Mouse (Mus musculus) frontal cortex, postnatal 25 days (tissue): Measurements from ENCODE around the gene Sertm1.

Experiments
- DNase-seq, 2 experiments: peaks; one replicate each; pipeline ENCODE4 v3.0.0; 2022; ENCODE audit warnings: low spot score in 2 of 2

Sertm1 gene

DNA sequence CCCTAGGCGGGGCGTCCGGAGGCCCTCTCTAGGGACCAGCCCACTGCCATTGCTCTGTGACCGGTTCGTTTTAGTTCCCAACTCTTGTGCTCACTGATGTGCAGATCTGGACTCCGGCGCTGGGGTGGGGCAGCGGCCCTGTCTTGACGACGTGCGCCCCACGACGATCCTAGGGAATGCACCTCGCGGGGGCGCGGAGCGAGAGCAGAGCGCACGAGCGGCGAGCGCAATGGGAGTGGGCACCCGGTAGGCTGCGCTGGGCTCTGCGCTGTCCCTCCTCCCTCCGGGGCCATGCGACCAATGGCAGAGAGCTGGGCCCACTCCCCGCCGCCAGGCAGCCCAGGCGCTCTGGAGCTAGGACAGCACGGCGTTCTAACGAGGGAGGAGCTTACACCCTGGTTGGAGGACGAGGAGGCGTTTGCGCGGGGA lies at the start of gene Sertm1:
TSS of gene Sertm1 (minus strand) at position 245 of the 429 bp plus-strand sequence.
- peak; percentile 36 to 43 for DNase-seq

DNA sequence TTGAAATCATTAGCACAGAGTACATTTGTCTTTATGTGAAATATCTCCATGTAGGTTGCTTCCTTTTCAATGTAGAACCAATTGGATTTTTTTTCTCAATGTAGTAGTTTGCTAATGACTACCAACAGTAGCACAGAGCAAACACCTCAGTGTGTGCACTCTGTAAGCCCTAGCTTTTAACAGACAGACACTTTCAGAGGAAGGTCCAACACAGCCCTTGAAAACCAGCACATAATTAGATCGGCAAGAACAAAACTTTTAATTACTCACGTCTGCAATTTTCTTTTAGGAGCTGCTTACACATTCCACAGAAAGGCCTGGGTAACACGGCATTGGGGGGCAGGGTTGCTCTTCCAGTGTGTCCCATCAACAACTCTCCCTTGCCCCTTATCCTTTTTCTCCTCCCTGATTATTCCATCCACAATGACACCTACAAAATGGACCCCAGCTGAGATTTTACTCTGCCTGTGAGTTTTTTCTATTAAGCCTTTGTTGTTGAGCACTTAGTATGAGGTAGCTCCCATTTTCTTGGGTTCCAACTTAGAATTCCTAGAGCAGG lies 49.3 kb upstream of the Sertm1 start:
- no peak for DNase-seq

- DNase-seq: no peak
These were observed 27.6 kb upstream of the Sertm1 start for GRCm38 (mm10) chr3:54943067-54943810.

- DNase-seq: no peak
These were observed 18.8 kb upstream of the Sertm1 start for GRCm38 (mm10) chr3:54934535-54934934.

DNA sequence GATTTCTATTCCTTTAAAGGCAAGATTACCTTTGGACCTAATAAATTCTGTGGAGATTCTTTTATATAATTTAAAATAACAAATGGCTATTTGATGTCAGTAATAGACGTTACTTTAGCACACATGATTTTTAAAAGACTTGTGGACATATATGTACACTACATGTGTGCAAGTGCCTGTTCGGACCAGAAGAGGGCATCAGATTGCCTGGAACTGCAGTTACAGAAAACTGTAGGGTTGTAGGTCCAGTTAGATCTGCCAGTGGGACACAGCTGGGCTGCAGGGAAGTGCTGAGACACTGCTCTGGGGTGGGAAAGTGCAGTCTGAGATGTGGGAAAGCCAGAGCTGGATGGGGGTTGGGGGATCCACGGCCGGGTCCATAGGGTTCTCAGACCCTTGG lies 16.9 kb upstream of the Sertm1 start:
- no peak for DNase-seq

DNA sequence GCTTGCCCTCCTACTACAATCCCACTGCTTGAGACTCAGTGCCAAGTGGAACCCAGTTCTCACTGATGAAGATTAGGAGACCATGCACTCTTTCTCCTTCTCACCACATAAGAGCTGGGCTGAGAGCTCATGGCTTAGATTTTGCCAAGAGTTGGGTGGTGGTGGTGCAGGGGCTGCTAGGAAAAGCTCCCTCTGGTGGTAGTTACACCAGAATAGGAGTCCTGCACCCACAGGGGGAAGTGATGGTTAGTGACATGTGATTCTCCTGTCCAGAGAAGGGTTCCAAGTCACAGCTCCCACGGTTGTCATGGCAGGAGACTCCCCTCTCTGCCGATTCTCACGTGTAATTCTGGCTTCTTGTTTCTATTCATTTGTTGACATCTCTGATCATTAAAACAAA lies 4.7 kb upstream of the Sertm1 start:
- DNase-seq: no peak

DNA sequence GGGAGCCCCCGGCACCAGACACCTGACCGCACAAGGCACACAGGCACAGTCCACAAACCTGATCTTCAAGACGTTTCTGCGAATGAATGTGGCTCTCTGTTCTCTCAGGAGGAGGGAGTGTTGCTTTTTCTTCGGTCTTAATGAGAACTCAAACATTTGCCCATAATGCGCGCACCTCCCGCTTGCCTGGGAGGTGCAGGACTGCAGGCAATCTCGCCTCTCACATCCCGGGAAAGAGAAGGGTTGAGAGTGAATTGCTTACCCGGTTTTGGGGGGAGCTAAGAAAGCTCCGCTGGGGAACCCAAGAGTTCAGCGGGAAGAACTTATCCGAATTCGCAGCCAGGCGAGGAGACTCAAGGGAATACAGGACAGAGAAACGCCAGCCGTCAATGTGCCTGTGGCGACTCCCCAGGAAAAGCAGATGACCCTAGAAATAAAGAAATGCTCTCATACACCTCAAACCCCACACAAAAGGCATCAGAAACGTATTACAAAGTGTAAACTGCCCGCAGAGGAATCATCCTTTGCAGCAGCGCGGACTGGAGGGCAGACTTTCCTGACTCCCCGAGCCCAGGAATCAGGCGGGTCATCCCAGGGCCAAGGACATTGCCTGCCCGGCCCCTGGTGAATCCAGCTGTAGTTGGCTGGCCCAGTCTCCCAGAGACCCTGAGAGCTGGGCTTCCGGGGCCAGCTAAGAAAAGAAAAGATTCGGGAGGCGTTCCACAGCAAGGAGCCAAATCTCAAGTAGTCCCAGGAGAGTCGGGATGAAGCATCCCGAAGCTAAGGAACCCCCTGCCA lies 643 bp downstream of the Sertm1 start:
- DNase-seq: no peak

DNA sequence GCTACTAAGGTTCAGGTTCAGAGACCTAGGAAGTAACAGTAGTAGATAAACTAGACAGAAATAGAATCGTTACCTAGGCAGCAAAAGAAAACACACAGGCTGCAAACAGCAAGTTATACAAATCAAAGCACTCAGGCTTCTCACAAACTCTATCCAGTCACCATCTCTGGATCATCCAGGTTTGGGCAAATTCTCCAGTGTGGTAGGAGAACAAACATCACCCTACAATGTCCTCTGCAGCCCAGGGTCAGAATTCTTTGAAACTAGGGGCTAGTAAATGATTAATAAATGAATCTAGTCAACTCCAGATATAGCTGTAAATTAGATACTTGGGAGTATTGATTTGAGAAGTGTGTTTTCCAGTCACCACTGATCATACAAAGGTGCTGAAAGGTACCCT lies 6.8 kb downstream of the Sertm1 start:
- no peak for DNase-seq

- DNase-seq: no peak
These were observed 17.7 kb downstream of the Sertm1 start for GRCm38 (mm10) chr3:54897974-54898373.

- DNase-seq: no peak
These were observed 20.8 kb downstream of the Sertm1 start for GRCm38 (mm10) chr3:54894891-54895290.

GRCm38 (mm10) chr3:54892218-54892617 lies 23.5 kb downstream of the Sertm1 start:
- DNase-seq: no peak

- no peak for DNase-seq
These were observed 29.2 kb downstream of the Sertm1 start for GRCm38 (mm10) chr3:54886501-54886900.
